In the genomic region with DNA sequence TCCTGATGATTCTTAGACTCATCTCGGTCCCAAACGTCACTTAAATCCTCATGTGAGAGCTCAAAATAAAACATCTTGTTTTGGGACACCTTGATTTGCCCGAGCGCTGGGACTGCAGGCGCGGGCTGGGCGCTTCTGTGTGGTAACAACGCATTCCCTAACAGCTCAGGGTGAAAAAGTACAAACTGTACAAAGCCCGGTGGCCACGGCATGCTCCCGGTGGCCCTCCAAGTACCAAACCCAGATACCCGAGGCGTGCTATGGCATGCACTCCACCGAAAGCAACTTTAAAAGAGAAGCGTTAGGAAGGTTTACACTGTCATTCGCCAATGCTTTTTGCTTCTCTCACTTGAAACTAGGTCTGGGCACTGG, we compare ENCODE assay signal across 7 mouse cellular contexts. TPM values are rescaled to one million over a fixed set of nuclear protein-coding genes. Genes with fewer than 3 reads are reported as not detected.
DNase-seq lines count a peak whose midpoint lies in the region; ATAC-seq and TF ChIP-seq lines count a peak whose summit lies in the region.

No protein-coding gene starts in this region.

- no peak for TF ChIP-seq EP300 in heart, postnatal 0 days (IDR thresholded peaks at IDR 0.05; ENCODE audit: low read depth)

- peaks cover 17% of the 10 kb centered on the region for H3K4me1 ChIP-seq in megakaryocyte, embryonic 14.5 days
- peaks cover 24% of the 10 kb centered on the region for H3K4me1 ChIP-seq in heart, postnatal 0 days (ENCODE audit: control insufficient read depth, insufficient read depth)
- H3K4me1 ChIP-seq in liver, embryonic 15.5 days (replicated peaks) = no peaks in the 10 kb centered on the region
- peaks cover 13% of the 10 kb centered on the region for H3K4me1 ChIP-seq in stomach, embryonic 15.5 days

- DNase-seq in heart, postnatal 0 days (ENCODE audit: low spot score) = no peak
- no peak for DNase-seq in ovary, postnatal 10 days (ENCODE audit: low spot score)
- no peak for DNase-seq in gastrocnemius, postnatal 4 days (ENCODE audit: low spot score in 2 of 2)

- peak overlapping the region; percentile 70 for H3K9ac ChIP-seq in heart, postnatal 0 days (replicated peaks; ENCODE audit: low read depth, low read length)
- H3K9ac ChIP-seq in liver, embryonic 15.5 days = no peak overlapping the region
- 0 out of 2 replicates have a peak overlapping the region, but pooled peaks have one; percentile 9 for H3K9ac ChIP-seq in stomach, embryonic 15.5 days

- TF ChIP-seq CTCF in heart, postnatal 0 days (IDR thresholded peaks at IDR 0.05; ENCODE audit: low read depth) = no peak

- peaks cover 75% of the 10 kb centered on the region for H3K27me3 ChIP-seq in megakaryocyte, embryonic 14.5 days (replicated peaks)
- H3K27me3 ChIP-seq in heart, postnatal 0 days (ENCODE audit: control insufficient read depth, insufficient read depth, low read length) = peaks cover 9% of the 10 kb centered on the region; the same call in 1 of the 2 replicates
- H3K27me3 ChIP-seq in liver, embryonic 15.5 days = peaks cover 70% of the 10 kb centered on the region
- peaks cover 65% of the 10 kb centered on the region for H3K27me3 ChIP-seq in stomach, embryonic 15.5 days (replicated peaks)

- H3K4me3 ChIP-seq in megakaryocyte, embryonic 14.5 days (replicated peaks) = peak overlapping the region; percentile 89
- peak overlapping the region; percentile 53 for H3K4me3 ChIP-seq in heart, postnatal 0 days (ENCODE audit: low read depth, low read length)
- H3K4me3 ChIP-seq in liver, embryonic 15.5 days (replicated peaks) = peak overlapping the region; percentile 42
- H3K4me3 ChIP-seq in stomach, embryonic 15.5 days (replicated peaks) = peak overlapping the region; percentile 53

- peak overlapping the region; percentile 69 for H3K27ac ChIP-seq in heart, postnatal 0 days (ENCODE audit: low read depth)
- H3K27ac ChIP-seq in liver, embryonic 15.5 days (replicated peaks) = no peak overlapping the region
- no peak overlapping the region for H3K27ac ChIP-seq in stomach, embryonic 15.5 days

- H3K4me2 ChIP-seq in heart, postnatal 0 days (ENCODE audit: low read depth, low read length) = peak overlapping the region; percentile 96
- H3K4me2 ChIP-seq in liver, embryonic 15.5 days = peak overlapping the region; percentile 56
- H3K4me2 ChIP-seq in stomach, embryonic 15.5 days = peak overlapping the region; percentile 84

- no peaks in the 10 kb centered on the region for H3K36me3 ChIP-seq in megakaryocyte, embryonic 14.5 days (replicated peaks; ENCODE audit: low read length)
- no peaks in the 10 kb centered on the region for H3K36me3 ChIP-seq in heart, postnatal 0 days (replicated peaks; ENCODE audit: control insufficient read depth, insufficient read depth, low read length)
- no peaks in the 10 kb centered on the region for H3K36me3 ChIP-seq in liver, embryonic 15.5 days (replicated peaks)
- no peaks in the 10 kb centered on the region for H3K36me3 ChIP-seq in stomach, embryonic 15.5 days

- peaks cover 5% of the 10 kb centered on the region for H3K9me3 ChIP-seq in megakaryocyte, embryonic 14.5 days
- H3K9me3 ChIP-seq in heart, postnatal 0 days (replicated peaks; ENCODE audit: control insufficient read depth, low read length) = no peaks in the 10 kb centered on the region
- H3K9me3 ChIP-seq in liver, embryonic 15.5 days (replicated peaks) = no peaks in the 10 kb centered on the region
- H3K9me3 ChIP-seq in stomach, embryonic 15.5 days = no peaks in the 10 kb centered on the region

- 5% methylated on average over 16 of the region's 16 CpGs for WGBS in heart, postnatal 0 days
- WGBS in liver, embryonic 15.5 days (ENCODE audit: insufficient replicate concordance) = 7% methylated on average over 16 of the region's 16 CpGs
- 10% methylated on average over 16 of the region's 16 CpGs for WGBS in stomach, embryonic 15.5 days

- ATAC-seq in megakaryocyte, adult 5-6 weeks (ENCODE audit: poor library complexity, severe bottlenecking) = no peak
- ATAC-seq in heart, postnatal 0 days (ENCODE audit: insufficient read depth, low read depth) = peak; percentile 21; the same call in 1 of the 2 replicates
- no peak for ATAC-seq in liver, embryonic 15.5 days (ENCODE audit: insufficient read depth)
- no peak for ATAC-seq in stomach, embryonic 15.5 days (ENCODE audit: insufficient read depth, low FRiP score, low read depth)

RNA-seq across cellular contexts. Expression of a gene that starts 0.5 kb away (rescaled TPM):
- 0.75 and 2.5 TPM in 2 replicates for polyA plus RNA-seq in megakaryocyte, embryonic 14.5 days (2012; ENCODE audit: insufficient read depth, low replicate concordance)
- total RNA-seq in megakaryocyte, adult 5-6 weeks (2015) = 0.68 TPM in 1 of 2 replicates, not detected in the other
- 0.65 TPM in 1 of 2 replicates, not detected in the other for total RNA-seq in megakaryocyte, adult 5-6 weeks (2017)
- total RNA-seq in heart, postnatal 0 days (2014; rRNA removed; ENCODE audit: low replicate concordance) = 79.7 and 97.9 TPM in 2 replicates
- polyA plus RNA-seq in heart, postnatal 0 days (2015; fragmentation: Nextera tagmentation; extraction: Ambion mirVana) = 86.1 and 95.2 TPM in 2 replicates
- 1.0 and 1.5 TPM in 2 replicates for polyA plus RNA-seq in liver, embryonic 15.5 days (2015; fragmentation: Nextera tagmentation; extraction: Ambion mirVana)
- 23.4 and 27.8 TPM in 2 replicates for polyA plus RNA-seq in stomach, embryonic 15.5 days (2015; fragmentation: Nextera tagmentation; extraction: Ambion mirVana)
- 10 to 100 TPM; 78.8 to 98.4 TPM for total RNA-seq in gastrocnemius, postnatal 4 days (2021)
